Mouse (Mus musculus): Measurements from ENCODE around the gene Slf2.
A peak's percentile ranks its signal among the peaks of the same experiment; 100 is the strongest.

The Slf2 gene

GRCm38 (mm10) chr19:44983366-44983765, 52.4 kb downstream of the Slf2 start:
- DNase-seq (ENCODE audit: low read depth, low spot score) = no peak

GRCm38 (mm10) chr19:44984420-44984819, 53.5 kb downstream of the Slf2 start:
- DNase-seq (ENCODE audit: low read depth, low spot score) = no peak

DNA sequence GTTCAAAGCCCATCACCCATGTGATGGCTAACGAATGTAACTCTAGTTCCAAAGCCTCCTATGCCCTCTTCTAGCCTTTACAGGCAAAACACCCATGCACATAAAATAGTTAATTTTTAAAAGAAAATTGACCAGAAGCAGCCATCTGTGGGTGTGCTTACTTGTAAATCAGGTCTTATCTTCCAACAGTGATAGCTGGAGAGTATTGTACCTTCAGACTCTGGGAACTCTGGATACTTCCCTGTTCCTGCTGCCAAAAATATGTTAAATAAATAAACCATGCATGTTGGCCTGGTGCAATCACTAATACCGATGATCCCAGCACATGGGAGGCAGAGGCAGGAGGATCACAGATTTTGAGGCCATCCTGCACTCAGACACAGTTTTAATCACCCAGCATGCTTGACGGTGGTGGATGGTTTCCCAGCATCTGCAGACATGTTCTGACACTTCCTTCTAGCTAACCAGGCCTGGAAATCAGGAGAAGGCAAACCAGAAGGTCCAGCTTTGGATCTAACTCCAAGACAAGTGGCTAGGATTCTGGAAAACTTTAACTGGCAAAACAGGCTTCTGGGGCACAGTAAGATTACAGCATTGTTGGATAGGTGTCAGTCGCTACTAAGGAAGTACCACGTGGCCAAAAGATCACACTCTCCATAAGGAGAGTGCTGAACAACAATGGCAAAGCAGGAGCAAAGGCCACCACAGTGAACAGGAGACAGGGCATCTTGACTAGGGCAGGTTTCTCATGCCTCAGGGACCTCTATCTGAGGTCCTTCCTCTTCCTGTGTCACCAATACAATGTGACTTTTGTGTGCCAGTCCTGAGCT, 54.4 kb downstream of the Slf2 start:
- DNase-seq (ENCODE audit: low read depth, low spot score) = no peak

DNA sequence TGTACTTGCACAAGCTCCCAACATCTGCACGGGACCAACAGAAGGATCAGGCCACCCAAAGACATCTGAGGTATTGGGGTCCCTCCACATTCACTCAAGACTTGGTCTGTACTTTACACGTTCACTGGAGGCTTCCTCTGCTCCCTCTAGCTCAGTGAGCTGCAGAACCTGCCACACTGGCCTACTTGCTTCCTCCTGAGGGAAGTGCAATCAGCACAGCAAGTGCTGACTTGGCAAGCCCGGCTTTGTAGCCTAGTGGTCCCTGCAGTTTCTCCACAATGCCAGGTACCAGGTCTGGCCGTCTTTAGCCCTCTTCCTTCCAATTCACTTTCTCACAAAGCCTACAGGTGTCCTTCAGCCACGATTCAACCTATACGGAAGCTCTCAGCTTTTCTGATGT, 56.1 kb downstream of the Slf2 start:
- DNase-seq (ENCODE audit: low read depth, low spot score) = no peak

DNA sequence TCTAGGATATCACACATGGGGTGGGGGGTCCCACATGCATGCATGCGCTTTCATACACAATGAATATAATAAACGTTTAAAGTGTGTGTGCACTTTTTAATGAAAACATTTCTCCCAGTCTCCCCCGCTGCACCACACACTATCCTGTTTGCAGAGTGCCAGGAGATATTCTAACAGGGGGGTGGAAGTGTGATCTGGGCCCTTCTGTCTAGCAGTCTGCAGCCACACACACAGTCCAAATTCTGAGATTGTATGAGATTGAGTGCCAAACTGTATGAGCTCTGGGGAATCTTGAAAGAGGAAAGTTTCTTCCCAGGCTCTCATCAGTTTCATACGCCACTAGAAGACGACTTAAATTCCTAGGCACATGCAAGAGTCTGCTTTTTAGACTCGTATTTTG, 56.9 kb downstream of the Slf2 start:
- no peak for DNase-seq (ENCODE audit: low read depth, low spot score)

GRCm38 (mm10) chr19:44988321-44988720, 57.4 kb downstream of the Slf2 start:
- no peak for DNase-seq (ENCODE audit: low read depth, low spot score)

- no peak for DNase-seq (ENCODE audit: low read depth, low spot score)
Measured at GRCm38 (mm10) chr19:44988831-44989566, 58.0 kb downstream of the Slf2 start, which contains the start of gene Sema4g. Gene Sema4g, plus strand, starts transcription at chr19:44989101.

DNA sequence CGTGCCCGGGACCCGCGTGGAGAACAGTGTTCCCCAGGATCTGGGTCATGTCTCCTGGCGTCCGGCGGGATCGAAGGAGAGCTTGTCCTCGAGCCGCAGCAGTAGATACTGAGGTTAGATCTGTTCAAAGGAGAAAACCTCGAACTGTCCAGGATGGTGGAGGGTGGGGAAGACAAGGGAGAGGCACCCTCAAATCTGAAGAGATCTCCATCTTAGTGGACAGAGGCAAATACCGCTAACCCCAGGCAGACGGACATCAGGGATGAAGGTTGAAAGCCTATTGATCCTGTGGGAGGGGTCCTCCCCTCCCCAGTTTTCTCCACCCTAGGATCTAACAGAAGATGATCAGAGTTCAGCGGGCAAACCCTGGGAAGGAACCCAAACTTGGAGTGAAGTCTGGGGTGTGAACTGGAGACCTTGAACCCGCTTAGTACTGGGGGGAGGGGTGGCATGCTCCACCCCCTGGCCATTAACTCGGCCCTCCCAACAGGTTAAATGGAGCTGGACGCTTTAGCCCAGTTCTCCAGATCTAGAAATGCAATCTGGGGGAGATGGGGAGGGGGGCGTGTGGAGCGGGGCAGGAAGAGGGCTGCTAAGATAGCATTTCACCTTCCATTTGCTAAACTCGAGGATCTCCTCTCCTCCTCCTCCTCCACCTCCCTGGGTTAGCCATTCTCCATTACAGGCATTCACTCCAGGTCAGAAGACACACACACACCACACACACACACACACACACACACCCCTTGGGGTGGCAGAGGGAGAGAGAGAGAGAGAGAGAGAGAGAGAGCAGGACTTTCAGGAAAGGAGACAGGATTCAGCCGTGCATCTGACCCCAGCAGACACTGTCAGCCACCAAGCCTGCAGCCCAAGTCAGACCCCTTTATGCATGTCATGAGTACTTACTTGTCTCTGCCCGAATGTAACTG, 58.9 kb downstream of the Slf2 start:
- no peak for DNase-seq (ENCODE audit: low read depth, low spot score)

- DNase-seq (ENCODE audit: low read depth, low spot score) = no peak
Measured at GRCm38 (mm10) chr19:44991031-44991430, 60.1 kb downstream of the Slf2 start.

- no peak for DNase-seq (ENCODE audit: low read depth, low spot score)
Measured at GRCm38 (mm10) chr19:44992246-44992645, 61.3 kb downstream of the Slf2 start.

DNA sequence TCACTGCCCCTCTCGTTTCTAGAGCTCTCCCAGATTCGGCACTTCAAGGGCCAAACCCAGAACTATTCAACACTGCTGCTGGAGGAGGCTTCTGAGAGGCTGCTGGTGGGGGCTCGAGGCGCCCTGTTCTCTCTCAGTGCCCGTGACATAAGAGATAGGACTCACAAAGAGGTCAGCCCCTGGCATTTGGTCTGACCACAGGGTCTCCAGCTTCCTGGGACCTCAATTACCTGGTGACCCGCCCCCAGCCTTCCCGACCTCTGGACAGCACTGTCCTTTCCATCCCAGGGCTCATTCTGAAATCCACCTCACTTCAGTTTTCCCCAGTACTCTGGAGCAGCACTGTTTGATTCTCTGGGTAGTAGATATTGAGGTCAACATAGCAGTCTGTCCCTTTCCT, 61.8 kb downstream of the Slf2 start:
- no peak for DNase-seq (ENCODE audit: low read depth, low spot score)

DNA sequence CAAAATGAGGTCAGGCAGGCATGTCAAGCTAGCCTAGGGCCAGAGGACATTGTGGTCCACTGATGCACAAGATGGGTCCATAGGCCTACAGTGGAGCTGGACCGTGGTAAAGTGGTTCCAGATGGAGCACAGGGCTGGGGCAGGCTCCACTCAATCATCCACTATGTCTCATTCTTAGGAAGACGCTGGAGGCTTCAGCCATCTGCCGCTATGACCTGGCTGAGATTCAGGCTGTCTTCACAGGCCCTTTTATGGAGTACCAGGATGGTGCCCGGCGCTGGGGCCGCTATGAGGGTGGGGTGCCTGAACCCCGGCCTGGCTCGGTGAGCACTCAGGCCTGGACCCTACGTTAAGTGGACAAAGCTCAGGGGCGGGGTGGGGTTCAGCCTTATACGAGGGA, 66.8 kb downstream of the Slf2 start:
- no peak for DNase-seq (ENCODE audit: low read depth, low spot score)

- DNase-seq (ENCODE audit: low read depth, low spot score) = no peak
Measured at GRCm38 (mm10) chr19:44999647-45000046, 68.7 kb downstream of the Slf2 start.

DNA sequence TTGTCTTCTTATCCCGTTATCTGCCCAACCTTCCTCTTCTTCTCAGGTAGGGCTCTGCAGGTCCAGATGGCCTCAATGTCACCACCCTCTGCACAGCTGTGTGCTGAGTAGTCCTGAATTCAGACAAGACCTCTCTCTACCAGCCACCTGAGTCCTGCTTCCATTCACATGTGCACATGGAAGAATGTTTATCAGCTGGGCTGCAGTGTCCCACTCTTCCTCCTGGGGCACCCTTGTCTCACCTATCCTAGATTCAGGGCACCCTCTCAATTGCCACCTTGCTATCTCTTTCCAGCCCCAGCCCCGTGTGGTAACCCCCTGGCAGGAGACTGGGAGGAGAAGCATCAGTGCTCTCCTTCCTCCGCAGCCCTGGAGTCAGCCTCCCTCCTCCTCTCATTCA, 71.3 kb downstream of the Slf2 start:
- DNase-seq (ENCODE audit: low read depth, low spot score) = no peak

GRCm38 (mm10) chr19:45003740-45004516, 73.0 kb downstream of the Slf2 start:
- DNase-seq (ENCODE audit: low read depth, low spot score) = no peak

DNA sequence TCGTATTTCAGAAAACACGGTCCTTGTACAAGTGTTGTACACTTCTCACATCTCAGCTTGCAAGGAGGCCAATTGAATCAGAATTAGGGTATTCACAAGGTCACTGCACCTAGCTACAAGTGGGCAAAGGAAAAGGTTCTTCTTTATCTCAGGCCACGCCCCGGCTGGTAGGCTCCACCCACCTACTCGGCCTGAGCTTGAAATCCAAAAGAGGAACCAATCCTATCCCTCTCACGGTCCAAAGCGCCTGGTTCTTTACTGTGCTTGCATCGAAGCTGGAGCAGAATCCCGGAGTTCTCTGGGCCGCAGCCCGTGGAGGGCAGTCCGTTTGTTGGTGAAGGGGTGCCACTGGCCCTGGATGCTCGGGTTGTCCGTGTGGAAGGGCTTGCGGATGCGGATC, 74.5 kb downstream of the Slf2 start, which contains the start of gene Twnk:
Twnk (plus strand) TSS at position 220 of the 400 bp plus-strand sequence.
- no peak for DNase-seq (ENCODE audit: low read depth, low spot score)

DNA sequence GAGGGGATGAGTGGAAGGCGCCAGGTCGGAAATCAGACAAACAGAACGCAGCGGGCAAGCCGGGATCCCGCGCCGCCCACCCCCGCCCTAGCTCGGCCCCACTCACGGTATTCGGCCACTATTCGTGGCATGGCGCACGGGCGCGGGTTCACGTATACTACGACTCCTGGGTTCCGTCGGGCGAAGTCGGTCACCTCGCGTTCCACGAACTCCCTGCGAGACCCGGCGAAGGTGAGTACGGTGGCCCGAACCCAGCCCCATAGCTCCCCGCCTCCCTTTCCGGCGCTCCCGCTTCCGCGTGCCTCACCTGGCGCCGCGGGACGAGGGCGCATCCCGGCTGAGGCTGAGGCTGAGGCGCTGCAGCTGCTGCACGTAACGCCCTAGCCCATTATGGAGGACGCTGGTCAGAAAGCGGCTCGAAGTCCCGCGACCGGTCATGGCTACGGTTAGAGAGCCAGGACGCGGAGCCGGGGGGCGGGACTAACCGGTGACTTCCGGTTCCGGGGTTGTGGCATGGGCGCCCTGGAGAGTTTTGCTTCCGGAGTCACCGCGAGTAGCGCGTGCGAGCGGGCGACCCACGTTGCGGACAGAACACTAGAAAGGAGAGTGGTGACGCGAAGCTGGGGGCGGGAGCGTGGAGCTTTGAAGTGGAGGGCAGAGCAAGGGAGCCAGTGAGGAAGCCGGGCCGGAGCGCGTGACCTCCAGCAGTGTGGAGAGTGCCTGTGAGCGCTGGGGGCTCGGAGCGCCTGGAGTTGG, 75.2 kb downstream of the Slf2 start, which contains the start of gene Mrpl43:
Mrpl43 (minus strand) TSS at position 486 of the 756 bp plus-strand sequence.
- peak; percentile 87 for DNase-seq (ENCODE audit: low read depth, low spot score)

DNA sequence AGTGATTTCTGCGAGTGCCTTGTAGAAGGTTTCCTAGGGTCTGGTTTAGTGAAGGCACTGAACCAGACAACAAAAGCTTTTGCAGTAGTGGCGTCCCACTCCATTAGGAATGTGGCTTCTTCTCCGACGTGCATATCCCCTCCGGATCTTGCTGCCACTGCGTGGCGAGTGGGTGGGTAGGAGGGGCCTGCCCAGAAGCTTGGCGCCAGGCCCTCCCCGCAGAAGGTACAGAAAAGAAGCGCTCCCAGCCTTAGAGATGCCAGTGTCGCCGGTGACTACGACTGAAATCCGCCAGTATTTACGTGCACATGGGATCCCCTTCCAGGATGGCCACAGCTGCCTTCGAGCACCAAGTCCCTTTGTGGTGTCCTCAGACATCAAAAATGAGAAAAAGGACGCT, 76.1 kb downstream of the Slf2 start:
- DNase-seq (ENCODE audit: low read depth, low spot score) = no peak

DNA sequence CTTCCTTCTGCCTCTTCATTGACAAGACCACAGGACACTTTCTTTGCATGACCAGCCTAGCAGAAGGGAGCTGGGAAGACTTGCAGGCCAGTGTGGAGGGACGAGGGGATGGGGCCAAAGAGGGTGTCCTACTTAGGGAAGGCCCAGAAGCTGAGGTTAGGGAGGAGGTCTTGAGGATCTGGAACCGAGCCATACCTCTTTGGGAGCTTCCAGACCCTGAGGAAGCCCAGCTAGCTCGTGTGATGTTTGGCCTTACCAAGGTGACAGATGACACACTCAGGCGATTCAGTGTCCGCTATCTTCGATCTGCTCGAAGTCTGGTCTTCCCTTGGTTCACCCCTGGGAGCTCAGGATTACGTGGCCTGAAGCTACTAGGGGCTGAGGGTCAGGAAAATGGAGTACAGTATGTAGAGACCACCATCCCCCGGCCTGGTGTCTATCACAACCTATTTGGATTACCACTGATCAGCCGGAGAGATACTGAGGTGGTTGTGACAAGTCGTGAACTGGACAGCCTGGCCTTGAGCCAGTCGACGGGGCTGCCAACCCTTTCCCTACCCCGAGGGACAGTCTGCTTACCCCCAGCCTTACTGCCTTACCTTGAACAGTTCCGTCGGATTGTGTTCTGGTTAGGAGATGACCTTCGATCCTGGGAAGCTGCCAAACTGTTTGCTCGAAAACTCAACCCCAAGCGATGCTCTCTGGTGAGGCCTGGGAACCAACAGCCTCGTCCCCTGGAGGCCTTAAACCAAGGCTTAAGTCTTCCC, 76.7 kb downstream of the Slf2 start:
- no peak for DNase-seq (ENCODE audit: low read depth, low spot score)
